Mouse (Mus musculus) thymus, postnatal 4 days (tissue): ENCODE results near the gene Ubqlnl.

Experiments used
- DNase-seq: peaks from one replicate; pipeline ENCODE4 v3.0.0; 2021

Ubqlnl gene

DNA sequence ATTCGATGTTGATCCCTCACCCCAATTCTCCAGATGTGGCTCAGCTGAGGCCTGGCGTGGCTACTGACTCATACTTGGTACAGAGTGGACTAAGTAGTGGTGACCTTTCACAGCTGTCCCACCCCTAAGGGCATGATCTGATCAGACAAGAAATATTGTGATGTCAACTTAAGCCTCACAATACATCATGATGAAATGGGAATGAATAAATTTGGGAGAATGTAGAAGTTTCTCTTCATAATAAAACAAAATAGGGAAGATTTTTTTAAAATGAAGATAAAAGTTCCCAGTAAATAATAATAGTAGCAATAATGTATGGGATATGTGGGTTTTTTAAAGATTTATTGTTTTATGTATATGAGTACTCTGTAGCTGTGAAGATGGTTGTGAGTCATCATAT lies at the start of gene Ubqlnl:
Gene Ubqlnl, minus strand, starts transcription at position 101 of the 400 bp plus-strand sequence.
- DNase-seq = no peak

DNA sequence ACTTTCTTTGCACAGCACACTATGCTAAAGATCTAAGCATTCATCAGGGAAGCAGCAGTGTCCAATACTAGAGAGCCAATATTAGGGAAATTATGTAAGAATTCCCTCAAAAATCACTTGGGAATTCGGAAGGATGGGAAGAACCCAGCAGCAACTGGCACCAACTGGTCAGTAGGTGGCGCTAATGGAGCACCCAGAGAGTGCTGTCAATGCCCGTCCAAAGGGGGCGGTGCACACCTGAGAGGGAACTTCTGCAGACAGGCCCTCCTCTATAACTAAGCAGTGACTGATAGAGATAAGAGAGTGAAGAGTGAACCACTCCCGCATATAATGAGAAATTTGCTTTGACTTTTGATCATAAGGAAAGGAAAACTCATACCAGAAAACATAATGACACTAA lies 49.5 kb upstream of the Ubqlnl start:
- DNase-seq = peak; percentile 82

DNA sequence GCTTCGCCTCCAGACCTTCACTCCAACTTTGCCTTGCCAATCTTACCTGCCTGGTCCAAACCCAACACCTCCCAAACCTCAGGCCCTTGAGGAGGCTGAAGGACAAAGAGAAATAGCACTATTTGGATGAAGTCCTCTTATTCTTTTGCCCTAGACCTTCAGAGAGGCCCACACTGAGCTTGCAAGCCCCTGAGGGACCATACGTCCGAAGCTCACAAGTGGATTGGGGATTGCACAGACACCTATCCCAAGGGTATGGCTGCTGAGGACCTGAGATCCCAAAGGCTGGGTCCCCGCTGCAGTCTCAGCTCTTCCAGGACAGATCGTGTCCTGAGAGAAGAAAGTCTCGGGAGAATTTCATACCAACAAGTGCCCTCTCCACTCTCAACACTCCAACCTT lies 45.5 kb upstream of the Ubqlnl start, which contains the start of gene Olfr649:
Gene Olfr649, minus strand, starts transcription at position 101 of the 400 bp plus-strand sequence.
- no peak for DNase-seq

DNA sequence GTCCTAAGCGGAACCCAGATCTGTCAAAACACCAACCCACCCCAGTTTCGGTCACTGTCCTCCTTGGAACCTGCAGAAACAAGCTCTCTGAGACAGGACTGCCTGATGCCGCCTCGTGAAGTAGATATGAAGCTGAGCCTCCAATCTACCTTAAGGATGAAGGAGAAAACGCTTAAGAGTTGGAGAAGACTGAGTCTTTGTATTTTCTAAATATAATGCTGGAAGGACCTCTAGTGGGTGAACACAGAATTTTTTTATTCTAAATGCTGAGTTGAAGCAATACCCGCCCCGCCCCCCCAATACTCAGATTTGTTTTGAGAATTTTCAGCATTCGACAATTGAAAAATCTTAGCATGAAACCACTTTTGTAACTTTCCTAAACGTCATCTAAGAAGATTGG lies 40.9 kb upstream of the Ubqlnl start:
- DNase-seq = no peak

DNA sequence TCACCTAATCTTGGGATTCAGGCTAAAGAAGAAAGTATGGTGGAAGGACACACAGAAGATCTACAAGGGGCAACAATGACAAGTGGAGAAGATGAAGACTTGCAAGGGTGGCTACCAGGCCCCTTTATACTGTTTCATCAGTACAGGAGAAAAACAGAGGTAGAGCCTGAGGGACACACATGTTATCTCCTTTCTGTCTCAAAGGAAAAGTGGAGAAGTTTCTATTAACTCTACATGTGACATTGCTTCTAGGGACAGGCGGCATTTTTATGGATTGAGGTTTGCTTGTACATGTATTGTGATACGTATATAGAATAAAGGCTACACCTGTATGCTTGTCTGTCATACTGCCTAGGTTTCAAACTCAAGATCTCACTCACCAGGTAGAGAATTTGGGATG lies 32.9 kb upstream of the Ubqlnl start, which contains the start of gene Olfr648:
Gene Olfr648, minus strand, starts transcription at position 101 of the 400 bp plus-strand sequence.
- no peak for DNase-seq

DNA sequence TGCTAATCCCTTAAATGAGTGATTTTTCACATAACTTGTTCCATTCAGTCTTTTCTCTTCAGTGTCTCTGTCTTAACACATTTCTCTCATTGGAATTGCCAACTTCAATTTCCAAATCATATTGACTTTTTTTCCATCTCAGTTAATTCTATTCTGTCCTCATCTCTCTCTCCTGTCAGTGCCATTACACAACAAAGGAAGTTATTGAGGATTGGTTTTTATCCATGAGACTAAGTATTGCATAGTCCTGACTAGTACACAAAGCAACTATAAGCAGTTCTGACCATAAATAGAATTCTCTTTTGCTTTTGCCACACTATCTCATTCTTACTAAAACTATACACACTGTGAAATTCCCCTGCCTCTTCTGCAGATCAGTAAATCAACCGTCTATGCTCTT lies 28.7 kb upstream of the Ubqlnl start:
- no peak for DNase-seq

DNA sequence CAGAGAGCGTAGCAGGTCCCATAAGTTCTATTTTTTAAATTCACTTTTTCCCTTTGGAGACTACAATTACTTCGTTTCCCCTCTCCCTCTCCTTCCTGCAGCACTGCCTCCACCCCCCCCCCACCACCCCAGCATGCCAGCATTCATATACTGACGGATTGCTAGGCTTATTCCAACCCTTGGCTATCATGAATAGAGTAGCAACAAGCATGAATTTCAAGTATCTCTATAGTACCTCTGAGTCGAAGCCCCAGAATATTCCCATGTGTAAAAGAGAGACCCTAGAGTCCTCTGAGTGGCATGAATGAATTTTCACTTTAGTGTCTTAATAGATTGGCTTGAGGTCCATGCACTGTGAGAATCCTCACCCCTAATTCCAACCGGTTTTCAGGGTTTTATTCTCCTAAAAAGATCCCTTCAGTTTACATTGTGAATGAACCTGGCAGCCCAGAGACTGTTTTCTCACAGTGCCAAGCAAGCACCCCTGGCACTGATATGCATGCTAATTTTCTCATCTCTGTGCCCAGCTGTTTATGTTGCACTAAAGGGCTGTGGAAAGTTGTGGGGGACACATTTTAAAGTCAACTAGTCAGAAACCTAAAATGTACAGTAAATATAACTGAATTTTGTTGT lies 28.2 kb upstream of the Ubqlnl start:
- DNase-seq = no peak

DNA sequence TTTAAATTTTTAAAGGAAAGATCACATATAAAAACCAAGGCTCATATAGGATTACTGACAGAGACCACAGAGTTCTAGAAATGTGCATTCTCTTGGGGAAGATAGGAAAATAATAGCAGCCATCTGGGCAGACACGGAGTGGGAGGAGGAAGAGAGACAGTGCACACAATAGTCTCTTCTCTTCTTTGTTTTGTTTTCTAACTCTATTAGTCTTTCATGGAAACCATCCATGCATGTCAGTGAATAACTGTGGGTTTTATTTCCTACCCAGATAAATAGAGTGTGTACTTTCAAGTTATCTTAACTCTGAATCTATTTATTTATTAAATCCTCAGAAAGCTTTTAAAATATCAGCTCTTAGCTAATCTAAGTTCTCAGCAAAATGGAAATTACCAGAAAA lies 24.7 kb upstream of the Ubqlnl start:
- no peak for DNase-seq

DNA sequence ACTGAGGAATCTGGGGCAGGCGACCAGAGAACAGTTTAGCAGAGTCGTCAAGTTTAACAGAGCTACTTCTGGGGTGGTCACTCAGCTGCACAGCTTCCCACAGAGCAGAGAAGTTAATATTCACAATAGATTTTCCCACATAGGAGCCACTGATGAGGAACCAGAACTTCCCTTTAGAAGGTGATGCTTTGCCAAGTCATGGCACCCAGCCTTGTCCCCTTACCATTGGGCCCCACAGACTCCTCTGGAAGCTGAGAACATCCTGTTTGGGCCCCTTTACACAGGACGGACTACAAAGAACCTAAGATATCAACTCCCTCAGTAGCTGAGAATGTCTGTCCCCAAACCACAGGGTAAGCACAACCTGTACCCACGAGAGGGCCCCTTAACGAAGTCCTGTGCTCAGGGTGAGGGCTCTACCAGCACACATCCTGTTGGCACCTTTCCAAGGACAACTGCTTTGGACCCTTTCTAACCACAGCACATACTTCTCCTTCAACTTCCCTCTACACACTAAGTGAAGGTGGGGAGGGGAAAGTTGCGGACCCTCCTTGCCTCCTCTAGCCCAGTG lies 19.4 kb upstream of the Ubqlnl start:
- DNase-seq = peak; percentile 21

DNA sequence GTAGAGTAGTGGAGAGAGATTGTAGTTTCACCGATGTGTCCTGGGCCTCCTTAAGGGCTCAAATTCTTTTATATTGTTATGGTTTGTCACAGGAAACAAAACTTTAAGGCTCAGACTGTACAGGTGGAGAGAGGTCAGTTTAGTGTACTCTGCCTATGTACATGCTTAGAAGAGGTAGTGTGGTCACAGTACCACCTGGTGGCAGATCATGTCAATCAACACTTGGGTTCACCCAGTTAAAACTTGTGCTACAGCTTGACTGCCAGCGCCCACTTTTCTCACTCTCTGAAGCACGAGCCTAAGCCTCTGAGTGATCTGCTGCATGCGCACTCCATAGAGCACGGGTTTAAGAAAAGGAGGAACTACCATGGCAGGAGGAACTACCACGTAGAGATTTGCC lies 16.7 kb upstream of the Ubqlnl start:
- DNase-seq = peak; percentile 44

DNA sequence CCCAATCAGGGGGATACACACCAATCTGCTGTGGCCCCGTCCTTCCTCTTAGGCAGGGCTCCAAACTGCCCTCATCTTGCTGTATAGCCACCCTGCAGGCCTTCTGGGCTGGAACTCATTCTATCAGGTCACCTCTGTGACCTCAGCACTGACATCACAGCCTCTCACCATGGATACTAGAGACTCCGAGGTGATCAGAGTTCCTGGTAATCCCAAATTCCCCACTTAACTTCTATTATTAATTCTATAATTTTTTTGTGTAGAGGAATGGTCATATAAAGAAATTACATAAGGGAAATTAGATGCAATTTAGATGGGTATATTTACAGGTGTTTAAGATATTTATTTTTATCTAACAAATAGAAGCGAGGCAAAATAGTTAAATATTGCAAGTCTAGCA lies 7.2 kb downstream of the Ubqlnl start, which contains the start of gene Ubqln3:
Gene Ubqln3, minus strand, starts transcription at position 101 of the 400 bp plus-strand sequence.
- no peak for DNase-seq

DNA sequence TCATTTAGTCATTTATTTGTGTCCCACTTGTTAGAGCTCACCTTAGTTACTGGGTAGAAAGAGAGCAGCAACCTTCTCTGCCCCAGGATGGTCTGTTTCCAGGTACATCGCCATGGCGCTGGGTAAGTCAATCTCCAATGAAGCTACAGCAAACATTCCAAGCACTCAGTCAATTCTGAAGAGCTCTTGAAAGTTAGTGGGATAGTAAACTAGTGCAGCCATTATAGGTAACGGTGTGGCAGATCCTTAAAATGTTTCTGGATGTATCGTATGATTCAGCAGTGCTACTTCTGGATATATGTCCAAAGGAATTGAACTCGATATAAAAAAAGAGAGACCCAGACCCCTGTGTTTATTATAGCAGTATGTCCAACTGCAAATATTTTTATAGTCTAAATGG lies 13.1 kb downstream of the Ubqlnl start, which contains the start of gene Olfr643:
Gene Olfr643, minus strand, starts transcription at position 101 of the 400 bp plus-strand sequence.
- no peak for DNase-seq

DNA sequence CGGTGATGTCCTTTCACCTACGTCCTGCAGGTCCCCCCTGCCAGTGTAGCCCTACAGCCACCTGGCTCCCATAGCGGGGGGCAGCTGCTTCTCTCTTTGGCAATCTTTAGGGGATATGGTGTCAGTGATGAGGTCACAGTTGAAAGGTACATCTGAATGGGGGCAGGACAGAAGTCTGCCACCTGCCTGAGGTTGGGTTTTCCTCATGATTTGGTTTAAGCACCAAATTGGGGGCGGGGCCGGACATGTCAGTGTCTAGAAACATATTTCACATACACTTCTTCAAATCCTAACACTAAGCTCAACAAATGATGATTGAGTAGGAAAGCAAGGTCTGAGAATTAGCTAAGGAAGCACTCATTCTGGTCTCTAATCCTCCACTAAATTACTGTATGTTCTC lies 20.6 kb downstream of the Ubqlnl start, which contains the start of gene Ubqln5:
Gene Ubqln5, minus strand, starts transcription at position 101 of the 400 bp plus-strand sequence.
- DNase-seq = peak; percentile 17

DNA sequence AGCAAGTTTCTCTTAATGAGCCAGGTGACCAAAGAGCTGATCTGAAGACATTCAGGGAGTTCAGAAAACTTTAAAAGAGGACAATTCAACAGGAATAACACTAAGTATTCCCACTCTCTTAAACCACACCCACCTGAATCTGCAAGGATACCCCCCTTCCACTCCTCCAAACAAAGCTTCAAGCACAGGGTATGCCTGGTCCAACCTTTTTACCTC lies 45.7 kb downstream of the Ubqlnl start, which contains the start of gene Olfr646:
Gene Olfr646, plus strand, starts transcription at position 117 of the 216 bp plus-strand sequence.
- DNase-seq = no peak

DNA sequence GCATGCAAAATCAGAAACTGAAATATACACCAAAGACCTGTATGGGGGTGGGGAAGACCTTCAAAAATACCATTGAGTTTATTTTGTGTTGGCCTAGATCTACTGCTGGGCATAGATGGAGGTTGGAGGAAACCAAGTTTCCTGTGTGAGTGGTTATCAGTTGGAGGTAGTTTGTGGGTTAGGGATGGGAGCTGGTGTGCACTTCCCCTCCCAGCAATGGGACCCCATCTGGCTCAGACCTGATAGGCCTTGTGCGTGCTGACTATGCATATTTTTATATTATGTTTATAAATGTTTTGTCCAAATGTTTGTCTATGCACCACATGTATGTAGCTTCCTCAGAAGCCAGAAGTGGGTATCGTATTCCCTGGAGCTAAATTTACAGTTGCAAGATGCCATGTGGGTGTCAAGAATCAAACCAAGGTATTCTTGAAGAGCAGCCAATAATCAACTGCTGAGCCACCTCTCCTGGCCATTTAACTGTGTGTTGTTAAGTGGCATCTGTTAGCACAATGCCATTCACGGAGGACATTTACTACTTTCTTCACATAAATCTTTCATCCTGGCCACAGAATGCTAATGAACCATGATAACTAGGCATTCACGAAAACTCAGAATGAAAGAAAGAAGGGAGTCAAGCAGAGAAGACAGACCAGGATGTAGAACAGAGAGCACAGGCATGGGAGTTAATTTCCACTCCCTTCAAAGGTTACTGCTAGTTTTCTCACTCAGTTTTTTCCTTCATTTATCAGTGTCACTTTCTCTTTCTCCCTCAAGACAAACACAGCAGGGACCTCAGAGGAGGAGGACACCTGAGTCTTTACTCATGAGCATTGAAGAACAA lies 46.2 kb downstream of the Ubqlnl start:
- DNase-seq = no peak
